Mouse (Mus musculus) Patski (cell line): ENCODE data around the gene Dync1i1. TPM values are rescaled to one million over a fixed set of nuclear protein-coding genes. Genes with fewer than 3 reads are reported as not detected.

Experiments used
- ATAC-seq: fragments of 100-300 bp; one replicate; pipeline ENCODE4 v1.8.0; 2021
- CTCF ChIA-PET: fragments of 350-600 bp; sonication (Branson Sonifier 250); formaldehyde crosslinking; loops from one replicate; lab custom pipeline; 2022; ENCODE audit warnings: inconsistent platforms; lab: Charles Lee
- POLR2A ChIA-PET: fragments of 350-600 bp; sonication (Branson Sonifier 250); formaldehyde crosslinking; loops from one replicate; lab custom pipeline; 2022; ENCODE audit warnings: antibody characterized with exemption, inconsistent platforms; lab: Charles Lee
- DNase-seq: peaks from one replicate; pipeline ENCODE4 v3.0.0-alpha.2; 2011; ENCODE audit warnings: low read depth, low spot score
- H3K27me3 ChIP-seq: fragments of 371-371 bp; one replicate; pipeline ENCODE4 v1.5.1; 2021
- CTCF ChIP-seq: fragments of 100-300 bp; IDR thresholded peaks from one replicate; pipeline ENCODE4 v1.5.1; 2021
- in situ Hi-C: fragments of 300-500 bp; cut with MboI; formaldehyde crosslinking; loops from 3 replicates; pipeline ENCODE4 v1.11.1; 2018; ENCODE audit warnings: low pct_unique_long_range_greater_than_20kb, mixed read lengths
- polyA plus RNA-seq: library from polyadenylated mRNA; unstranded; gene quantifications from one replicate; pipeline ENCODE4 v1.2.3, GENCODE M21; 2021

Dync1i1 gene
- polyA plus RNA-seq, 1 experiment from 2014 or later: 2.2 TPM

DNA sequence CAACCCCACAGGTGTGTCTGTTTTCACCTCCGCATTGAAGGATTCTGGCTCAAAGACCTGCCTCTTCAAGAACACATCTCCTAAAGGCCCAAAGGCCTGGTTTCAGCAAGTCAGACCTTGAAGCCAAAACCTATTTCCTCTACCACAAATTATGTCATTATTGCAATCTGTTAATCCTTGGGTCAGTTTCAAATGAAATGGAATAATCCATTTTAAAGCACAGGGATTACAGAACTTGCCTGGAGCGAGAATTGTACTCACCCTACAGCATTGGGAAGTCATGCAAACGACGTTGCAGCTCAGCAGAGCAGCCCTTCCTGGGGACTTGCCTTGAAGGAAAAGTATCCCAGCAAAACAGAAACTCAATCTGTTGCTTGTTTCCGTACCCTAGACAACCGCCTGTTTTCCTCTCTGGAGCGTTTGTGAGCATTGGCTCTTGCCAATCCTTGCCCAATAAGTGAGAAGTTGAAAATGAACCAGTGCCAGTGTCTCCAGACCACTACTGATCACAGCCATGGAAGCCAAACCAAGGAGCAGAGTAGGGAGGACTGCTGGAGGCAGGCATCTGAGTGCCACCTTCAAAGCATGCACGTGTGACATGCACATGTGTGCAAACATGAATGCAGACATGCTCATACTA is 241.5 kb downstream of the Dync1i1 start:
- ChIA-PET CTCF (no interaction called here), POLR2A (no interaction called here)
- no peak for ATAC-seq
- in situ Hi-C loops: no loop called here
- no peak for TF ChIP-seq CTCF
- peaks cover 24% of the 10 kb centered on the region for H3K27me3 ChIP-seq
- DNase-seq: no peak

- peaks cover 24% of the 10 kb centered on the region for H3K27me3 ChIP-seq
- in situ Hi-C loops: no loop called here
- CTCF ChIA-PET: interaction anchor here (1.6 kb wide), 1 partner anchor 25 kb away, joined by 3 read pairs; no protein-coding TSS in a partner anchor
- DNase-seq: no peak
- TF ChIP-seq CTCF: no peak
- POLR2A ChIA-PET: no interaction called here
- ATAC-seq: no peak
These were observed 242.1 kb downstream of the Dync1i1 start for GRCm38 (mm10) chr6:5967545-5967944.

DNA sequence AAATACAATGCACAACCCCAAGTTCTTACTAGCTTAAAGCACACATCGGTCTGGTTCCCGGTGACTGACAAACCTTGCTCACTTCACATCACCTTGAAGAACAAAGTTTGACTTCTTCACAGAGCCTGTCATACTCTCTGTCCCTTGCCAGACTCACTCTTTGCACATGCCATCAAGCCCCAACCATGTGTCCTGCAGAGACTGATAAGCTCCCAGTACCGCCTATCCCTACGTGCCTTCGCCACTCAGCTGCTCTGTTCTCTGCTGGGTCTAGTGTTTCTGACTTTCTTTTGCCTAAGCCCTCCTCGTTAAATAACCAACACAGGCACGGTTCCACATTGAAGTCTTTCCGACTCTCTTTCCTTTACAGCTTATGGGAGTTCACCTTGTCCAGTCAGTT is 244.2 kb downstream of the Dync1i1 start:
- H3K27me3 ChIP-seq: peaks cover 21% of the 10 kb centered on the region
- POLR2A ChIA-PET: no interaction called here
- in situ Hi-C loops: no loop called here
- CTCF ChIA-PET: no interaction called here
- DNase-seq: no peak
- TF ChIP-seq CTCF: no peak
- no peak for ATAC-seq

DNA sequence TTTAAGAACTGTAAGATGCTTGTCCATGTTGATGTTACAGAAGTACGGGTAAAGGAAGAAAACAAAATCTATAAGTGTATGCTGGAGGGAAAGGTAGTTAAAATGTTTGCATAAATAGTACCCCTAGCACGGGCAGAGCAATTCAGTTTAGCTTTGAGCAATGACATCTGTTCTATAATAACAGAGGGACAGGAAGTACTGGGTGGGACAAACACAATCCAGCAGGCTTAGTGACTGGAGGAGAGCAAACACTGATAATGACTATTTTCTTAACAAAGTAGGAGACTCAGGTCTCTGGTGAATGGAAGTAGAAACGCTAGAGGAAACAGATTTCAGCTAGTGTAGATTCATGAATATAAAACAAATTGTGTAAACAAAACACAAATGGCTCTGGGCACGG is 250.8 kb downstream of the Dync1i1 start:
- no peak for ATAC-seq
- POLR2A ChIA-PET: no interaction called here
- CTCF ChIA-PET: no interaction called here

DNA sequence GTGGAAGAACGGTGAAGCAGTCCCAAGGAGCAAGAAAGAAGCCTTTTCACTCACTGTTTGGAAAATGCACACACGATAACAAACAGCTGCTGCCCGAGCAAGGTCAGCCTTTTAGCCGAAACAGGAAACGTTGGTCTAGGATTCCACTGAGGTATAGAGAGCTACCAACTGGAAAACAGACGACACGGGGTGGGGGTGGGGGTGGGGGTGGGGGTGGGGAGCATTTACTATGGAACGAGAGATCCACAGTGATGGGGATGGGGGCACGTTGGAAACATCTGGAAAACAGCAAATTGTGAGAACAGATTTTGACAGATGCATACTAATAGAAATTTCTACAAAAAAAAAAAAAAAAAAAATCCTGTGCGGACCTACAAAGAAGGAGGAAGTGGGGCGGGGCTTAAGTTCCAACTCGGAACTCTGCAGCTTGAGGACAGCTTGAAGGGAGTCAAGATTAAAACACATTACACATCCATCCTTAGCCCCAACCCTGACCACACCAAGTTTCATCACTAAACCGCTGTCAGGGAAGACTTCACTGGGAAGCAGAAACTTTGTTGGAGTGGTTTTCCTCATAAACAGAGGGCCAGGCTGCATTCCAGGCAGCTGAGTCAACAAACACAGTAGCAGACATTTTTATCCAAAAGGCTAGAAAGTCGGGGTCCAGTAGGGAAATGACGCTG is 251.9 kb downstream of the Dync1i1 start:
- ATAC-seq (peak; percentile 65), DNase-seq (no peak)
- TF ChIP-seq CTCF: no peak
- POLR2A ChIA-PET: no interaction called here
- in situ Hi-C loops: loop anchor here (25.0 kb wide), 1 partner anchor 1685 kb away; no protein-coding TSS in a partner anchor
- CTCF ChIA-PET: interaction anchor here (0.9 to 1.2 kb wide), 2 partner anchors 29 to 945 kb away, joined by 3 read pairs; no protein-coding TSS in a partner anchor
- H3K27me3 ChIP-seq: peaks cover 3% of the 10 kb centered on the region

More for the DNA sequence above, 250.8 kb downstream of the Dync1i1 start:
- H3K27me3 ChIP-seq: peaks cover 4% of the 10 kb centered on the region
- in situ Hi-C loops: loop anchor here (25.0 kb wide), 1 partner anchor 1686 kb away; no protein-coding TSS in a partner anchor
- no peak for DNase-seq
- no peak for TF ChIP-seq CTCF

GRCm38 (mm10) chr6:5991243-5991642 is 265.8 kb downstream of the Dync1i1 start:
- ATAC-seq (no peak), DNase-seq (no peak)
- no peak for TF ChIP-seq CTCF
- ChIA-PET CTCF (no interaction called here), POLR2A (no interaction called here)
- peaks cover 4% of the 10 kb centered on the region for H3K27me3 ChIP-seq
- in situ Hi-C loops: loop anchor here (25.0 kb wide), 1 partner anchor 1671 kb away; no protein-coding TSS in a partner anchor

DNA sequence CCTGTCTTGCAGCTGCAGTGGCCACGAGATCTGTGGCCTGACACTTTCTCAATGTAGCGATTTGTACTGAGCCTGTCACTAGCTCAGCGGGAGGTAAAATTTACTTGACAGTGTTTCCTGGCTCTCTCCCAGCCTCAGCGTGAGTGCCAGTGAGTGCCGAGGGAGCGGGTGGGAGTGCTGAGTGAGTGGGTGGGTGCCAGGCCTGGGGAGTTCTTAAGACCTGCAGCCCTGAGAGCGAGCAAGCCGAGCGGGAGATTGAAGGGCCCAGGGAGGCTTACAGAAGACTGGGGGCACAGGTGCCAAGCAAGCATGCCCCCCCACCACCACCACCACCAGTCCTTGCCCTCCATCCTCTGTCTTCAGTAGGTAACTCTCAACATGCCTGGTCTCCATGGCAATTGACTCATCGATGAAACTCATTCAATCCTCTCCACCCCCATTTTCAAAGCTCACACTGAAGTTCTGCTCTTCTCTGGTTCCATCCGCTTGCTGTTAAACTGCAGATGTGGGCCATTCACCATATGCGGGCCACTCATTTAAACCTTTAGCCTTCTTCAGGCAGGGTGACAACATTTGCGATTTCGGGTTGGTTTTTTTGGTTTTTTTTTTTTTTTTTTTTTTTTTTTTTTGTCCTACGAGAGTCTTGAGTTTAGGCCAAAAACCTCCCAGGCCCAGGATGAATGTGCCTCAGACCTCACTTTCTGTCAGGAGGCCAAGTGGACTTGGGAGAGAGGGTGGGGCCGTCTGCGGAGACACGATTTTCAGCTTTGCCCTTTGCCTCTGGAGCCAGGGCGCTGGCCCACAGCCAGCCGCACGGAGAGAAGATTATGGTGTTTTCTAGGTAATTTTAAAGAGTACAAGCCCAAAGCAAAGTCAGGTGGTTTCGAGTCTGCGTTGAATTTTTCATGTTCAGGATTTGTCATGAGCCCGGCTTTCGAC is 266.6 kb downstream of the Dync1i1 start:
- ATAC-seq (no peak), DNase-seq (no peak)
- CTCF ChIA-PET: no interaction called here
- POLR2A ChIA-PET: no interaction called here
- H3K27me3 ChIP-seq: peaks cover 4% of the 10 kb centered on the region
- in situ Hi-C loops: loop anchor here (25.0 kb wide), 1 partner anchor 1670 kb away; no protein-coding TSS in a partner anchor
- TF ChIP-seq CTCF: no peak

DNA sequence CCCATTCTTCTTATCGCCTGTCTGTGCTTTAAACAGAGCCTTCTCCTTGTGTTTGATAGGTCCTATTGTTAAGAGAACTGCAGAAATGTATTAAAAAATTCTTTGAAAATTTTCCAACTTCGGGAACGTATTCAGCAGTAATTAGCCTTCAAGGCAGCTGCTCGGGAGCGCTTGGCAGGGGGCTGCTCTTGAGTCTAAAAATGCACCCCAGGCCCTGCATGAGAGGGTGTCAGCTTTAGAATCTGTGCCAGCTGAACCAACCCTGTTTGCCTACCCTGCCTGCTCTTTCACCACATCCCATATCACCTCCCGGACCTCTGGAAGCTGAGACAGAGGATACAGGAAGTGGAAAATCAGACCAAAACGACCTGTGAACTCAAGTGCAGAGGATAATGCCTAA is 267.6 kb downstream of the Dync1i1 start:
- H3K27me3 ChIP-seq: peaks cover 4% of the 10 kb centered on the region
- DNase-seq (no peak), ATAC-seq (no peak)
- in situ Hi-C loops: loop anchor here (25.0 kb wide), 1 partner anchor 1669 kb away; no protein-coding TSS in a partner anchor
- CTCF ChIA-PET: interaction anchor here (1.0 kb wide), 1 partner anchor 11 kb away, joined by 3 read pairs; no protein-coding TSS in a partner anchor
- POLR2A ChIA-PET: no interaction called here
- TF ChIP-seq CTCF: no peak

DNA sequence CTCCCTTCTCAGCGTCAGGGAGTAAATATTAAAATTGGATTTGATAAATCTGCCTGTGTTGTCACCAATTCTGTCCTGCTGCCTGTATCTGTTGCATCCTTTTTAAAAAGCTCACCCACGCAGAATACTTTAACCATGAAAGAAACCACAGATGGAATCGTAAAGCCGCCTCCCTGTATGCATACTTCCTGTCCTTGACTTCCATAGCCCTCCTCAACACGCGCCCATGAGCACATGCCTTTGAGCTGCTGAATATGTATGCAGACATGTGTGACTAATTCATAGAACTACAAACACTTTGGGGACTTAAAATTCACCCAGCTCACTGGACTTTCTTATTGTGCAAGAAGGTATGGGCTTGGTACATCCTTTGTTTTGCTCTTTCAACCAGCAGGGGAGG is 272.1 kb downstream of the Dync1i1 start:
- POLR2A ChIA-PET: no interaction called here
- DNase-seq (no peak), ATAC-seq (peak; percentile 60)
- CTCF ChIA-PET: no interaction called here
- in situ Hi-C loops: loop anchor here (25.0 kb wide), 1 partner anchor 1665 kb away; no protein-coding TSS in a partner anchor
- H3K27me3 ChIP-seq: no peaks in the 10 kb centered on the region
- no peak for TF ChIP-seq CTCF

DNA sequence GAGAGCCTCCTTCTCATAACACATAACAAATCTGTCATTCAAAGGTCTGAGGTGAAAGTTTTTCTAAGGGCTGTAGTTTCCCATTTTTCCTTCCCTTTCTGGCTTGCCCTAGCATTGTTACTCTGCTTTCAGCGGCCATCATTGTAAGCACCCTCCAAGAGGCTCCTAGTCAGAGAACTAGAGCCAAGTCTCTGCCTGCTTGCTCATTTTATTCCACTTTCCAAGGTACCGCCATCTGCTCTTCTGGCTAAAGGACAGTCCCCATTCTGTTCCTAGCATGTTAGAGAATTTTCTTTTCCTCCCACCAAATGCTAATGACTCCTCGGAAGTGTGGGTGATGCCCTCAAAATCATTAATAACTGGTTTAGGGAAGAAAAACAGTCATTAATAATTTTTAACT is 276.6 kb downstream of the Dync1i1 start:
- in situ Hi-C loops: no loop called here
- no peak for ATAC-seq

More for the DNA sequence above, 276.6 kb downstream of the Dync1i1 start:
- DNase-seq: no peak
- ChIA-PET CTCF (interaction anchor here (1.8 kb wide), 1 partner anchor 883 kb away, joined by 5 read pairs; no protein-coding TSS in a partner anchor), POLR2A (no interaction called here)
- no peaks in the 10 kb centered on the region for H3K27me3 ChIP-seq
- no peak for TF ChIP-seq CTCF
